Mouse (Mus musculus) forebrain, embryonic 12.5 days (tissue): ENCODE data around the gene Ghdc. TPM values are rescaled to one million over a fixed set of nuclear protein-coding genes. Genes with fewer than 3 reads are reported as not detected.

Experiments used
- ATAC-seq: fragments of 200-750 bp; cut with Nextera tagmentation; 2 replicates; pipeline ENCODE4 v1.8.0; 2017; ENCODE audit warnings: moderate TSS enrichment; ENCODE audit not compliant: low FRiP score
- H3K27ac ChIP-seq: fragments of 300-500 bp; sonication (generic); 2 replicates; pipeline ENCODE4 v1.5.1; 2016; ENCODE audit warnings: mild to moderate bottlenecking
- H3K27me3 ChIP-seq: fragments of 300-500 bp; sonication (generic); 2 replicates; pipeline ENCODE4 v1.6.1; 2016; ENCODE audit warnings: mild to moderate bottlenecking
- H3K36me3 ChIP-seq: fragments of 300-500 bp; sonication (generic); replicated peaks from 2 replicates; pipeline ENCODE4 v1.6.1; 2016; ENCODE audit warnings: mild to moderate bottlenecking
- H3K4me1 ChIP-seq: fragments of 300-500 bp; sonication (generic); 2 replicates; pipeline ENCODE4 v1.6.1; 2016
- H3K4me2 ChIP-seq: fragments of 300-500 bp; sonication (generic); 2 replicates; pipeline ENCODE4 v1.6.1; 2016; ENCODE audit warnings: mild to moderate bottlenecking, moderate library complexity
- H3K4me3 ChIP-seq: fragments of 300-500 bp; sonication (generic); replicated peaks from 2 replicates; pipeline ENCODE4 v1.5.1; 2016; ENCODE audit warnings: mild to moderate bottlenecking
- H3K9ac ChIP-seq: fragments of 300-500 bp; sonication (generic); 2 replicates; pipeline ENCODE4 v1.6.1; 2016; ENCODE audit warnings: mild to moderate bottlenecking
- H3K9me3 ChIP-seq: fragments of 300-500 bp; sonication (generic); 2 replicates; pipeline ENCODE4 v1.6.1; 2016
- WGBS: fragments of 180-500 bp; shearing (Covaris S2); methylation state at CpG from one replicate; pipeline ENCODE4 v1.1.7; 2016; 5-methylcytosine and 5-hydroxymethylcytosine counted together
- polyA plus RNA-seq: library from polyadenylated mRNA; unstranded; fragments of >200 nt; fragmentation: Nextera tagmentation; extraction: Ambion mirVana; gene quantifications from 2 replicates; pipeline ENCODE4 v1.2.1, GENCODE M21; 2016

The Ghdc gene
- polyA plus RNA-seq, 1 experiment from 2014 or later: 3.1 TPM

DNA sequence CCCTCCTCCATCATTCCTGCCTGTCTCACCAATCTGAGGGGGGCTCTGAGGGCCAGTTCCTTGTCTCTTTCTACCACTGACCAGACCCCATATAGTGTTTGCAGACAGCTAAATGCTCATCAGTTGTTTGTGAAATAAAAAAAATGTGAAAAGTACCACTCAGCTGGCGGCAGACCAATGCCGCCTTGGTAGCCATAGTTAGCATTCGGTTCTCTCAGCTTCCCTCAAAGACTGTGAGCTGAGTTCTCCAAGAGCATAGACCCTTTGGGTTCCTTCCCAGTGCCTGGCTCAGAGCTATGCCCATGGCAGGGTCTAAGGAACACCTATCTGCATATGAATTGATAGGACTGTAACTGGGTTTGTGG is 16.1 kb downstream of the Ghdc start:
- WGBS: 98% methylated on average over 3 of the region's 3 CpGs
- H3K9me3 ChIP-seq: no peaks in the 10 kb centered on the region
- no peak for ATAC-seq

DNA sequence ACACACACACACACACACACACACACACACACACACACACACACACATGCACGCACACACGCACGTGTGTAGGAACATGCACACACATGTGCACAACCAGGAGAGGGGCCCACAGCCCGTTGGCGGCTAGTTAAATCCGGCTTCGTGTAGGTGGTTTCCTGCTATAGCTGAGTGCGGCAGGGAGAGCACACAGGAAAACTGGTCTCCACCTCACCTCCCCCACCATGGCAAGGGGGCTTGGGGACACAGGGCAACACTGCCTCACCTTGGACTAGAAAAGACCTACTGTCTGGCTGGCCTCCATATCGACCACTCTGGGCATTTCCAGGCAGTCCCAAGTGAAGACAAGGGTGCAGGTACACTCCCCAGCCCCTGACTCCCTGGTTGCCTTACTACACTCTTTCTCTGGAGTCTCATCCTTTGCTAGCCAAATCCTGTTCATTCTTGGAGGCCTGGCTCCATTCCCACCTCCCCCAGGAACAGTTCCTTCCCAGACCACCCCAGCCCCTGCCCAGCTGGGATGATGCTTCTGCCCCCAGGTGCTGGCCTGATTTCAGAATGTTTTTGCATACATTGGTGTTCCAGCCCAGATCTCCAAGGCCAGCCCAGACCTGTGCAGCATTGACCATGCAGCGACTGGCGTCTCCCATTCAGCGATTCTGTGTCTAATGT is 16.6 kb downstream of the Ghdc start:
- no peak for ATAC-seq
- H3K36me3 ChIP-seq: no peaks in the 10 kb centered on the region
- whole genome bisulfite sequencing: 84% methylated on average over 12 of the region's 12 CpGs

More for the DNA sequence above, 16.1 kb downstream of the Ghdc start:
- H3K4me3 ChIP-seq: no peak overlapping the region
- H3K4me1 ChIP-seq: peaks cover 12% of the 10 kb centered on the region
- H3K27ac ChIP-seq: no peak overlapping the region
- H3K36me3 ChIP-seq: no peaks in the 10 kb centered on the region
- H3K4me2 ChIP-seq: no peak overlapping the region
- H3K9ac ChIP-seq: no peak overlapping the region
- peaks cover 17% of the 10 kb centered on the region for H3K27me3 ChIP-seq

DNA sequence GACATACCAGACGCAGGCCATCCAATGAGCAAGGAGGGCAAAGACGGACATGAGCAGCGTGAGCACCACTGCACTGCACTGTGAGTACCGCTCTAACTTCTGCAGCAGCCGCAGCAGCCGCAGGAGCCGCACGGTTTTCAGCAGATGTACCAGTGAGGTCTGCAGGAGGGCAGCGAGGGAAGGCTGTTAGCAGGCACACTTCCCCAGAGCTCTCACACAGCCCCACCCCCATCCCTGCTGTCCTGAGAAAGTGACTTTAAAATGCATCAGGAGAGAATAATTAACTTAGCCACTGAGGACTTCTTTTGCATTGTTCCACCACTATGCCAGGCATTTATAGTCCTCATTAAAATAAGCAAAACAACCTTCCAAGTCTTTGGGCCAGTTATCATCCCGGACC is 18.5 kb downstream of the Ghdc start:
- Histone ChIP-seq H3K9me3 (no peaks in the 10 kb centered on the region), H3K9ac (no peak overlapping the region), H3K36me3 (no peaks in the 10 kb centered on the region), H3K4me3 (no peak overlapping the region), H3K4me2 (no peak overlapping the region), H3K4me1 (no peaks in the 10 kb centered on the region), H3K27me3 (peaks cover 13% of the 10 kb centered on the region), H3K27ac (no peak overlapping the region)
- 41% methylated on average over 10 of the region's 10 CpGs for WGBS
- no peak for ATAC-seq

More for the DNA sequence above, 16.6 kb downstream of the Ghdc start:
- H3K27me3 ChIP-seq: peaks cover 12% of the 10 kb centered on the region
- no peak overlapping the region for H3K27ac ChIP-seq
- H3K9ac ChIP-seq: no peak overlapping the region
- H3K9me3 ChIP-seq: no peaks in the 10 kb centered on the region
- peaks cover 7% of the 10 kb centered on the region for H3K4me1 ChIP-seq
- H3K4me2 ChIP-seq: no peak overlapping the region
- no peak overlapping the region for H3K4me3 ChIP-seq

DNA sequence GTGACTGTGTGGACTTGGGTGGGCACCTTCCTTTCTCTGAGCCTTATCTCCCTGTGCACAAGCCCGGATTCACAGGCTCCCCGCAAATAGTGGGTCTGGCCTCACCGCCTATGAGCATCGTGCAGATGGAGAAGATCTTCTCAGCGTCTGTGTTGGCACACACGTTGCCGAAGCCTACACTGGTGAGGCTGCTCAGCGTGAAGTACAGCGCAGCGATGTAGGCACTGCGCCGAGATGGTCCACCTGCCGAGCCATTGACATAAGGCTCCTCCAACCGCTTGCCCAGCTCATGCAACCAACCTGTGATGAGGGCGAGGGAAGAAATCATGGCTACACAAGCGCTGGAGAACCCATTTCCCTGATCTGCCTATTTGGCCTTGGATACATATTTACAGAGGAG is 20.6 kb downstream of the Ghdc start:
- Histone ChIP-seq H3K27ac (no peak overlapping the region), H3K9ac (no peak overlapping the region), H3K36me3 (no peaks in the 10 kb centered on the region), H3K9me3 (no peaks in the 10 kb centered on the region), H3K4me3 (no peak overlapping the region), H3K27me3 (peaks cover 7% of the 10 kb centered on the region), H3K4me1 (0 out of 2 replicates have a peak, but pooled peaks cover 4% of the 10 kb centered on the region), H3K4me2 (no peak overlapping the region)
- WGBS: 92% methylated on average over 16 of the region's 16 CpGs
- no peak for ATAC-seq

DNA sequence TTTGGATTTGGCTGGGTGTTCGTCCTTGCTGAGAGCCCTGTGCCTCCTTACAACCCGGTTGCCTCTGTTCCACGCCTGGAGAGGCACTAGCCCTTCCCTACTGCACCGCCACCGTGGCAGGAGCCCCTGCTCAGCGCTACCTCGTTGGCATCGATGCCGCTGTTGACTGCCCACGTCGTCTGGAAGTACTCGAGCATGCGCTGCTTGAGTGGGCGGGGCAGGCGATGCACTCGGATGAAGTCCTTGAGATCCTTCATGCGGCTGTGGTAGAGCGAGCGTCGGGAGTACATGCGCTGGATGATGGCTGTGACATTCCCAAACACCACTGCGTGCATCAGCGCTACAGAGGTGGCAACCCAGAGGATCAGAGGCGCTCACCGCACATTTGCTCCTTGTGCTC is 21.3 kb downstream of the Ghdc start:
- Histone ChIP-seq H3K9me3 (no peaks in the 10 kb centered on the region), H3K36me3 (no peaks in the 10 kb centered on the region), H3K4me1 (0 out of 2 replicates have a peak, but pooled peaks cover 4% of the 10 kb centered on the region), H3K4me2 (no peak overlapping the region), H3K9ac (no peak overlapping the region), H3K27me3 (peaks cover 7% of the 10 kb centered on the region), H3K4me3 (no peak overlapping the region), H3K27ac (no peak overlapping the region)
- ATAC-seq: no peak
- WGBS: 59% methylated on average over 25 of the region's 25 CpGs

DNA sequence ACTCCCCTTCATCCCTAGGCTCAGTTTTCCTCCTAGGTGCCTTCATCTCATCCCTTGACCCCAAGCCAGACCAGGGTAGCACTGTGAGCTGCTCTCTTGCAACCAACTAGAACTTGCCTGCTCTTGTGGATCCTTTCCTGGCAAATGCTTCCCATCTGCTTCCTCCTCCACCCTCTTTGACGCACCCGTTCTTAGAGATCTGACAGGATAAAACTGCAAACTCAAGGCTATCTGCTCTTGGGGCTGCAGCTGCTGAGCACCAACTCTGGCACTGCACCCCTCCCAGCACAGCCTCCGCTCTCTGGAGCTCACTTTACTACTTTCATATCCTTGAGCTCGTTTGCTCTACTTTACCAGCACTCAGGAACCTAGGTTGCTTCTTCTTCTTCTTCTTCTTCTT is 22.1 kb downstream of the Ghdc start:
- Histone ChIP-seq H3K4me3 (no peak overlapping the region), H3K9ac (no peak overlapping the region), H3K27ac (no peak overlapping the region), H3K36me3 (no peaks in the 10 kb centered on the region), H3K4me1 (0 out of 2 replicates have a peak, but pooled peaks cover 4% of the 10 kb centered on the region), H3K9me3 (no peaks in the 10 kb centered on the region), H3K27me3 (peaks cover 7% of the 10 kb centered on the region), H3K4me2 (no peak overlapping the region)
- no peak for ATAC-seq
- WGBS: 82% methylated on average over 4 of the region's 4 CpGs

DNA sequence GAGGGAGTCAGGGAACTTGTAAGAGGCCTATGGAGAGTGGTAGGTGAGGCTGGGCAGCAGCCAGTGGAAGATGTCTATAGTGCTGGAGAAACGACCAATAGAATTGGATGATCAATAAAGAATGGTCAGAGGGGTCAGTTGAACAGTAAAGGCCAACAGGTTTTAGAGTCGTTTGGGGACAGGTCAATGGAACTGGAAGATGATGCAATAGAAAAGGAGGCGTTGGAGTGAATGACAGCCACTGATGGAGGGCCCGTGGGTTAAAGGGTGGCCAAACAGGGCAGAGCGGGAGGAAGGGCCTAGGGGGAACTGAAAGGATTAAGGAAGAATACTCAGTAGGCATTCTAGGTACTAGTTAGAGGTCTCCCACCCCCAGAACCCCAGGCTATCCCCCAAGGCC is 23.6 kb downstream of the Ghdc start:
- ATAC-seq: no peak
- Histone ChIP-seq H3K4me3 (no peak overlapping the region), H3K4me1 (0 out of 2 replicates have a peak, but pooled peaks cover 4% of the 10 kb centered on the region), H3K4me2 (no peak overlapping the region), H3K27ac (no peak overlapping the region), H3K27me3 (peaks cover 7% of the 10 kb centered on the region), H3K9ac (no peak overlapping the region), H3K36me3 (no peaks in the 10 kb centered on the region), H3K9me3 (no peaks in the 10 kb centered on the region)
- 79% methylated on average over 5 of the region's 5 CpGs for whole genome bisulfite sequencing

DNA sequence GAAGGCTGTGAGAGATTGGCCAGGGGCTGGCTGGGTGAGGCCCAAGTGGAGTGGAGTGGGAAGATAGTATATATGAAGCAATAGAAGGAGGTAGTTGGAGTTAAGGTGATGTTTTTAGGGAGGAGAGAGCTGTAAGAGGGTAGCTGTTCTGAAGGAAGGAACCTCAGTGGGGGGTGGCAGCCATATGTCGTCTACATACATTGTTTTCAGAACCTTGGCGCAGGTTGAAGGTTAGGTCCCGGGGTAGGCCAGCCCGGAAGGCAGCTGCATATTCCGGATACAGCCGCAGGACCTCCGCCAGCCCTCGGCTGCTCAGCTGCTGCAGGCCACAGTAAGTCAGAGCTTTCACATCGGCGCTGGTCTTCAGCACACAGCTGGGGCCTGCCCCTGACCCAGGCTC is 24.2 kb downstream of the Ghdc start:
- H3K27me3 ChIP-seq: peaks cover 7% of the 10 kb centered on the region
- no peak overlapping the region for H3K9ac ChIP-seq
- WGBS: 88% methylated on average over 10 of the region's 10 CpGs
- H3K27ac ChIP-seq: no peak overlapping the region
- no peak overlapping the region for H3K4me2 ChIP-seq
- H3K4me1 ChIP-seq: 0 out of 2 replicates have a peak, but pooled peaks cover 4% of the 10 kb centered on the region
- H3K36me3 ChIP-seq: no peaks in the 10 kb centered on the region
- ATAC-seq: no peak
- H3K9me3 ChIP-seq: no peaks in the 10 kb centered on the region
- no peak overlapping the region for H3K4me3 ChIP-seq

DNA sequence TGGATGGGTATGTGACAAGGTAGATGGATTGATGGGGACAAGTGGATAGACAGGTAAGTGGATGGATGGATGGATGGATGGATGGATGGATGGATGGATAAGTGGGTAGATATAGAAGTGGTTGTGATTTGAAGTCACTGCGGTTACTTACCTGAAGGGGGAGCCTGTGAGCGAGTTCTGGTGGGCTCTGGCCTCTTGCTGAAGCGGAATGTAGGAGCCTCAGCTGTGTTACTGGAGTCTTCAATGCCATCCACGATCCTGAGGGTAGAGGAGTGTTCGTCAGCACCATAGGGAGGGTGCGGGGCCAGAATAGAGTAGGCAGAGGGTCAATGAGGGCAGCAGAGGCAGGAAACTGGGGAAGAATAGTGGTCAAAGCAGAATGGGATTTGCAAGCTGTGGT is 25.7 kb downstream of the Ghdc start:
- no peak overlapping the region for H3K4me2 ChIP-seq

DNA sequence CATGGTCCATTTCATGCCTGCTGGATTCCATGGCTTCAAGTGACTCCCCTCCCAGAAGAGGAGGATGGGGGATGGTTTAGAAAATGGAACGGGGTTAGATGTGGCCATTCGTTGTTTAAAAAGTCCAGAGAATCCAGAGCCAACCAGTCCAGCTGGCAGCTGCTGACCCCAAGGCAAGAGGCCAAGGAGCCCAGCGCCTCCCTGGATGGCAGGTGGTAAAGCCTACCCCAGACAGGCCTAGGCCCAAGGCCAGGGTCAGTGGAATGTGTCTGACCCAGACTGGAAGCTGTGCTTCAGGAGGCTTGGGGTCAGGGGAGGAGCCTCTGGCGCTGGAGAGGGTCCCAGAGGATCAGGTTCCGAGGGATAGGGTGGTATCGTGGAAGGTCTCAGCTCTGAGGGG is 29.4 kb downstream of the Ghdc start:
- H3K4me3 ChIP-seq: no peak overlapping the region
- peaks cover 22% of the 10 kb centered on the region for H3K4me1 ChIP-seq
- no peaks in the 10 kb centered on the region for H3K9me3 ChIP-seq
- H3K4me2 ChIP-seq: no peak overlapping the region
- no peak for ATAC-seq
- no peak overlapping the region for H3K27ac ChIP-seq
- 81% methylated on average over 6 of the region's 6 CpGs for WGBS
- H3K9ac ChIP-seq: no peak overlapping the region
- H3K27me3 ChIP-seq: peaks cover 9% of the 10 kb centered on the region
- H3K36me3 ChIP-seq: no peaks in the 10 kb centered on the region

More for the DNA sequence above, 25.7 kb downstream of the Ghdc start:
- Histone ChIP-seq H3K36me3 (no peaks in the 10 kb centered on the region), H3K9me3 (no peaks in the 10 kb centered on the region), H3K9ac (no peak overlapping the region), H3K4me3 (no peak overlapping the region), H3K27ac (no peak overlapping the region), H3K4me1 (0 out of 2 replicates have a peak, but pooled peaks cover 4% of the 10 kb centered on the region), H3K27me3 (peaks cover 12% of the 10 kb centered on the region)
- ATAC-seq: peak; percentile 30; the same call in 1 of the 2 replicates
- 18% methylated on average over 6 of the region's 6 CpGs for WGBS

DNA sequence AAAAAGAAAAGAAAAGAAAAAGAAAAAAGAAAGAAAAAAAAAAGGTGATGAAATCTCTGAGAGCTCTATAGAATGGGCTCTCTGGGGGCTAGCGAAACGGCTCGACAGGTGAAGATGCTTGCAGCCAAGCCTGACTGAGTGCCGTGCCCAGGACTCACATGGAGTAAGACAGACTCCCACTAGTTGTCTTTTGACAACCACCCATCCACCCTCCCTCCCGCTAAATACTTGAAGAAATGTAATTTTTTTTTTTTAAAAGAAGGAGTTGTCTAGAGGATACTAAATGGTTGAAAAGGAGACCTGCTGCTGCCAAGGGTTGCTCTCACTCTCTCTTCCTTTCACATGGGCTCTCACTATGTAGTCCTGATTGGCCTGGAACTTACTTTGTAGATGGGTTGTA is 32.0 kb downstream of the Ghdc start:
- ATAC-seq: peak; percentile 10; the same call in 1 of the 2 replicates
- peaks cover 9% of the 10 kb centered on the region for H3K27me3 ChIP-seq
- H3K4me3 ChIP-seq: peak overlapping the region; percentile 89
- H3K4me1 ChIP-seq: peaks cover 24% of the 10 kb centered on the region
- 10% methylated on average over 5 of the region's 5 CpGs for WGBS
- H3K4me2 ChIP-seq: peak overlapping the region; percentile 60
- H3K27ac ChIP-seq: no peak overlapping the region
- H3K9me3 ChIP-seq: no peaks in the 10 kb centered on the region
- no peaks in the 10 kb centered on the region for H3K36me3 ChIP-seq
- 0 out of 2 replicates have a peak overlapping the region, but pooled peaks have one; percentile 18 for H3K9ac ChIP-seq

DNA sequence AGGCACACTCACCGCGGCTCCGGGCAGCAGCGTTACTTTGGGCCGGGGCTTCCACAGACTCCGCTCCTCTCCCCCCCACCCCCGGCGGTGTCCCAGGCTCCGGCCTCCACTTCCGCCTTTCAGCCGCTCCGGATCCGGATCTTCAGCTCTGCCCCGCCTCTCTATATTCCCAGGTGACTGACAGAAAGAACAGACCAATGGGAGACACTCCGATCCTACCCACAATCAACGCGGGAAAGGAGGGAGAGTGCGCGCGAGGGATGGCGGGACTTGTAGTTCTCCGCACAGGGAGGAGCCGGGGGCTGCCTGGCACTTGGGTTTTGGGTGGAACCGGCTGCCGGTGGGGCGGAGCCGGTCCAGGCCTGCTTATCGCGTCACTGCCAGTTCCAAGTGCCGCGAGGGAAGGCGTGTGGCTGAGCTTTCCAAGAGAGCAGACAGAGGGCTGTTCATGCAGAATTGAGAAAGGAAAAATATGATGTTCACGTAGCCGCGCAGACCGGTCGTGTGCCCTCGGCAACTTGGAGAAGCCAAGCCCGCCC is 32.6 kb downstream of the Ghdc start, which contains the start of gene Rab5c:
Gene Rab5c, minus strand, starts transcription at position 150 of the 539 bp plus-strand sequence.
- WGBS: under 1% methylated on average over 39 of the region's 39 CpGs
- peak within 1 kb of the TSS; percentile 89 for H3K4me3 ChIP-seq
- no peaks in the 10 kb centered on the region for H3K9me3 ChIP-seq
- peaks cover 9% of the 10 kb centered on the region for H3K27me3 ChIP-seq
- H3K4me1 ChIP-seq: peaks cover 24% of the 10 kb centered on the region
- H3K36me3 ChIP-seq: no peaks in the 10 kb centered on the region
- peak within 1 kb of the TSS; percentile 92 for H3K9ac ChIP-seq
- peak; percentile 99 for ATAC-seq
- peak within 1 kb of the TSS; percentile 75 for H3K27ac ChIP-seq
- peak within 1 kb of the TSS; percentile 94 for H3K4me2 ChIP-seq
